Comparison of ENCODE assay signal across 22 mouse cellular contexts in genomic region chr12:80222473-80222872, GRCm38 (mm10). TPM values are rescaled to one million over a fixed set of nuclear protein-coding genes. Genes with fewer than 3 reads are reported as not detected.
DNase-seq lines count a peak whose midpoint lies in the region; ATAC-seq and TF ChIP-seq lines count a peak whose summit lies in the region.
"Had no signal": no experiment of that assay in that cellular context is flagged by ENCODE, and none has a peak within 500 bp of the region (broad histone marks: within the 10 kb centered on the region; RNA-seq: fewer than 3 reads in every experiment).

No protein-coding gene starts in this region.

- no peak for TF ChIP-seq CTCF in gastrocnemius, adult 2 months (IDR thresholded peaks at IDR 0.05)
- no peak for TF ChIP-seq CTCF in liver, postnatal 0 days (IDR thresholded peaks at IDR 0.05; ENCODE audit: low read depth)

- no peak overlapping the region for H3K4me3 ChIP-seq in gastrocnemius, adult 2 months
- H3K4me3 ChIP-seq in hindbrain, embryonic 10.5 days, result no peak overlapping the region
- H3K4me3 ChIP-seq in hindbrain, embryonic 13.5 days, result no peak overlapping the region
- no peak overlapping the region for H3K4me3 ChIP-seq in stomach, embryonic 16.5 days (replicated peaks; ENCODE audit: low read length)
- no peak overlapping the region for H3K4me3 ChIP-seq in liver, postnatal 0 days (ENCODE audit: low read depth, low read length)
- no peak overlapping the region for H3K4me3 ChIP-seq in midbrain, embryonic 13.5 days (replicated peaks)
- H3K4me3 ChIP-seq: layer of hippocampus, adult 2 months; limb, embryonic 15.5 days; liver, embryonic 15.5 days had no signal

- H3K4me1 ChIP-seq in hindbrain, embryonic 10.5 days (replicated peaks), result peaks cover 36% of the 10 kb centered on the region
- peaks cover 28% of the 10 kb centered on the region for H3K4me1 ChIP-seq in hindbrain, embryonic 13.5 days (replicated peaks)
- H3K4me1 ChIP-seq in stomach, embryonic 16.5 days (ENCODE audit: control insufficient read depth, insufficient read depth, low read length), result peaks cover 90% of the 10 kb centered on the region
- H3K4me1 ChIP-seq in liver, postnatal 0 days (ENCODE audit: insufficient read depth), result peaks cover 44% of the 10 kb centered on the region
- peaks cover 22% of the 10 kb centered on the region for H3K4me1 ChIP-seq in midbrain, embryonic 13.5 days (replicated peaks)

- no peaks in the 10 kb centered on the region for H3K9me3 ChIP-seq in hindbrain, embryonic 10.5 days
- H3K9me3 ChIP-seq in hindbrain, embryonic 13.5 days, result no peaks in the 10 kb centered on the region
- H3K9me3 ChIP-seq in stomach, embryonic 16.5 days (replicated peaks; ENCODE audit: control insufficient read depth, low read length), result no peaks in the 10 kb centered on the region
- H3K9me3 ChIP-seq in liver, postnatal 0 days (ENCODE audit: low read length), result no peaks in the 10 kb centered on the region
- H3K9me3 ChIP-seq in midbrain, embryonic 13.5 days, result no peaks in the 10 kb centered on the region
- H3K9me3 ChIP-seq: limb, embryonic 15.5 days; liver, embryonic 15.5 days had no signal

- no peak overlapping the region for H3K9ac ChIP-seq in hindbrain, embryonic 13.5 days
- 0 out of 2 replicates have a peak overlapping the region, but pooled peaks have one; percentile 11 for H3K9ac ChIP-seq in stomach, embryonic 16.5 days (ENCODE audit: low read length)
- no peak overlapping the region for H3K9ac ChIP-seq in liver, postnatal 0 days (replicated peaks)
- no peak overlapping the region for H3K9ac ChIP-seq in midbrain, embryonic 13.5 days (replicated peaks)
- H3K9ac ChIP-seq: hindbrain, embryonic 14.5 days; limb, embryonic 15.5 days; liver, embryonic 15.5 days had no signal

- H3K4me2 ChIP-seq in hindbrain, embryonic 13.5 days, result no peak overlapping the region
- no peak overlapping the region for H3K4me2 ChIP-seq in stomach, embryonic 16.5 days (ENCODE audit: low read depth, low read length)
- H3K4me2 ChIP-seq in liver, postnatal 0 days (ENCODE audit: low read depth, low read length), result no peak overlapping the region
- no peak overlapping the region for H3K4me2 ChIP-seq in midbrain, embryonic 13.5 days (replicated peaks)
- H3K4me2 ChIP-seq: hindbrain, embryonic 14.5 days; limb, embryonic 15.5 days; liver, embryonic 15.5 days had no signal

- TF ChIP-seq EP300 in liver, postnatal 0 days (IDR thresholded peaks at IDR 0.05; ENCODE audit: low read depth), result no peak

- peak overlapping the region; percentile 63; the same call in 1 of the 2 replicates for H3K27ac ChIP-seq in gastrocnemius, adult 2 months
- H3K27ac ChIP-seq in hindbrain, embryonic 10.5 days, result peak overlapping the region; percentile 51; the same call in 1 of the 2 replicates
- no peak overlapping the region for H3K27ac ChIP-seq in hindbrain, embryonic 13.5 days
- no peak overlapping the region; the same call in 1 of the 2 replicates for H3K27ac ChIP-seq in stomach, embryonic 16.5 days (ENCODE audit: low read length)
- no peak overlapping the region for H3K27ac ChIP-seq in liver, postnatal 0 days (ENCODE audit: low read depth)
- H3K27ac ChIP-seq in midbrain, embryonic 13.5 days, result no peak overlapping the region
- H3K27ac ChIP-seq: hindbrain, embryonic 14.5 days; layer of hippocampus, adult 2 months; limb, embryonic 15.5 days; liver, embryonic 15.5 days had no signal

- intact Hi-C loops in gastrocnemius, adult 2 months (cut with DNase I), result no loop called here
- intact Hi-C loops in gastrocnemius, postnatal 14 days (cut with DNase I; ENCODE audit: low total_unique reads), result no loop called here

- DNase-seq in gastrocnemius, adult 2 months, result no peak
- DNase-seq in gastrocnemius, postnatal 14 days, result no peak
- DNase-seq in hindbrain, embryonic 10.5 days (ENCODE audit: low spot score), result no peak
- DNase-seq in NIH3T3 (ENCODE audit: low read depth), result peak; percentile 48
- no peak for DNase-seq in liver, postnatal 0 days
- DNase-seq: adrenal gland, postnatal 36 days; cerebellum, adult 11-12 months; cerebellum, postnatal 25 days; kidney, postnatal 14 days; layer of hippocampus, postnatal 36 days; lung, postnatal 10 days; right cerebral cortex, postnatal 25 days; thymus, adult 2 months had no signal

- H3K27me3 ChIP-seq in hindbrain, embryonic 10.5 days (ENCODE audit: insufficient read depth, poor library complexity, severe bottlenecking), result no peaks in the 10 kb centered on the region
- no peaks in the 10 kb centered on the region for H3K27me3 ChIP-seq in hindbrain, embryonic 13.5 days
- no peaks in the 10 kb centered on the region for H3K27me3 ChIP-seq in stomach, embryonic 16.5 days (ENCODE audit: control insufficient read depth, insufficient read depth, low read length)
- H3K27me3 ChIP-seq in liver, postnatal 0 days (ENCODE audit: insufficient read depth, low read length), result no peaks in the 10 kb centered on the region
- H3K27me3 ChIP-seq in midbrain, embryonic 13.5 days, result no peaks in the 10 kb centered on the region
- H3K27me3 ChIP-seq: limb, embryonic 15.5 days; liver, embryonic 15.5 days had no signal

- no peaks in the 10 kb centered on the region for H3K36me3 ChIP-seq in hindbrain, embryonic 10.5 days
- H3K36me3 ChIP-seq in hindbrain, embryonic 13.5 days, result no peaks in the 10 kb centered on the region
- no peaks in the 10 kb centered on the region for H3K36me3 ChIP-seq in stomach, embryonic 16.5 days (ENCODE audit: control insufficient read depth, insufficient read depth, low read length)
- H3K36me3 ChIP-seq in liver, postnatal 0 days (replicated peaks; ENCODE audit: insufficient read depth, low read length), result peaks cover 2% of the 10 kb centered on the region; the same call in 1 of the 2 replicates
- H3K36me3 ChIP-seq in midbrain, embryonic 13.5 days, result no peaks in the 10 kb centered on the region
- H3K36me3 ChIP-seq: limb, embryonic 15.5 days; liver, embryonic 15.5 days had no signal

- no peak for ATAC-seq in hindbrain, embryonic 13.5 days (ENCODE audit: low FRiP score)
- ATAC-seq in stomach, embryonic 16.5 days (ENCODE audit: insufficient read depth, low FRiP score), result no peak
- no peak for ATAC-seq in liver, postnatal 0 days
- no peak for ATAC-seq in midbrain, embryonic 13.5 days
- ATAC-seq: forebrain, embryonic 14.5 days; midbrain, embryonic 16.5 days had no signal

- WGBS in hindbrain, embryonic 10.5 days, result 96% methylated on average over 3 of the region's 3 CpGs
- WGBS in hindbrain, embryonic 13.5 days, result 85% methylated on average over 3 of the region's 3 CpGs
- 78% methylated on average over 3 of the region's 3 CpGs for WGBS in stomach, embryonic 16.5 days
- 80% methylated on average over 3 of the region's 3 CpGs for WGBS in liver, postnatal 0 days (ENCODE audit: insufficient replicate concordance)
- WGBS in midbrain, embryonic 13.5 days, result 96% methylated on average over 3 of the region's 3 CpGs

RNA-seq across cellular contexts. Expression of gene Actn1, which starts 37.7 kb away (rescaled TPM):
- total RNA-seq in gastrocnemius, adult 2 months (2021), result 10 to 100 TPM in 1 of 2 experiments, 1 to 10 TPM in 1; 8.4 to 11.9 TPM
- 10 to 100 TPM; 18.3 to 22.5 TPM for total RNA-seq in gastrocnemius, postnatal 14 days (2021)
- polyA plus RNA-seq in hindbrain, embryonic 10.5 days (2016; fragmentation: Nextera tagmentation; extraction: Ambion mirVana), result 24.1 and 27.6 TPM in 2 replicates
- polyA plus RNA-seq in hindbrain, embryonic 13.5 days (2015; fragmentation: Nextera tagmentation; extraction: Ambion mirVana), result 7.0 TPM in 2 replicates
- 51.2 and 52.7 TPM in 2 replicates for polyA plus RNA-seq in stomach, embryonic 16.5 days (2015; fragmentation: Nextera tagmentation; extraction: Ambion mirVana)
- polyA plus RNA-seq in liver, postnatal 0 days (2015; fragmentation: Nextera tagmentation; extraction: Ambion mirVana), result 7.7 and 8.4 TPM in 2 replicates
- 5.5 and 7.3 TPM in 2 replicates for polyA plus RNA-seq in midbrain, embryonic 13.5 days (2015; fragmentation: Nextera tagmentation; extraction: Ambion mirVana)

Comparison
In these comparisons a context has a peak if more than half of its experiments do, and no peak if none do; other contexts are left out.
1. H3K27ac ChIP-seq: peak in gastrocnemius, adult 2 months (single experiment) and hindbrain, embryonic 10.5 days (single experiment); none in hindbrain, embryonic 13.5 days (single experiment), stomach, embryonic 16.5 days (single experiment), liver, postnatal 0 days (single experiment) and midbrain, embryonic 13.5 days (single experiment).